Mouse (Mus musculus): ENCODE results near the gene Myo1a. TPM values are rescaled to one million over a fixed set of nuclear protein-coding genes. Genes with fewer than 3 reads are reported as not detected.

Gene Myo1a
- polyA plus RNA-seq, 1 experiment, result 1.4 TPM

DNA sequence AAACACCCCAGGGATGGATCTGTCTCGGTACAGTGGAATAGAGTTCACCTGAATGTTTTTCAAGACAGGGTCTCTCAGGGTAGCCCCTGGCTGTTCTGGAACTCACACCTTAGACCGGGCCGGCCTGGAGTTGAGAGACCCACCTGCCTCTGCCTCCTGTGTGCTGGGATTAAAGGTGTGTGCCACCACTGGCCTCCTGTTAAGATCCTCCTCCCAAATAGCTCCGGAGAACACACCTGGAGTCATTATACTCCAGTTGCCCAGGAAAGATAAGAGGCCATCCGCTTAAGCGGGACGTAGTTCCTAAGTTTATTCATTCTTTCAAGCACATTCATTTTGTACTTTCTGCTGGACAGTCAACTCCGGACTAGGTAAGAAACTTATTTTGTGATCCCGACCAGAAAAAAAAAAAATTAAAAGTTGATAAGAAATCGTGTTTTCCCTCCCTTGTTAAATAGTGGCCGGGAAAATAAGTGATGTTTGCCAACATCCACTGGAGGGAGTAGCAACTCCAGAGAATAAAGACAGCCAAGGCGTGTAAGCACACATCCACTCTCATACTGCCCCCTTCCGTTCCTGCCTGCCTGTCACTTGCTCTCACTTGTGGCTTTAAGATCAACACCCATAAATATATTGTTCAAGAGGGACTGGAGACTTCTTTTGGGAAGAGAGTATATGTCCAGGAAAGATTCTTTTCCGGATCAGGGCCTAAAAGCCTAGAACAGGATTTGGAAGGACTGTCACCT lies 27.2 kb upstream of the Myo1a start:
- TF ChIP-seq CTCF (IDR thresholded peaks at IDR 0.05; ENCODE audit: control insufficient read depth, insufficient read depth, low read length), result peak; percentile 89
- no peak for TF ChIP-seq POLR2A (IDR thresholded peaks at IDR 0.05; ENCODE audit: borderline replicate concordance, control insufficient read depth, low read depth, low read length)
- 6% methylated on average over 14 of the region's 14 CpGs for WGBS
- H3K4me3 ChIP-seq (replicated peaks; ENCODE audit: control insufficient read depth, low read depth, low read length), result peak overlapping the region; percentile 74
- no peaks in the 10 kb centered on the region for H3K4me1 ChIP-seq (ENCODE audit: control insufficient read depth, insufficient read depth, low read length)
- H3K27ac ChIP-seq (ENCODE audit: control insufficient read depth, insufficient read depth, low read depth, low read length, poor library complexity), result peak overlapping the region; percentile 24; the same call in 1 of the 2 replicates

GRCm38 (mm10) chr10:127679208-127679607 lies 25.8 kb upstream of the Myo1a start:
- no peak for TF ChIP-seq CTCF (IDR thresholded peaks at IDR 0.05; ENCODE audit: control insufficient read depth, insufficient read depth, low read length)
- TF ChIP-seq POLR2A (IDR thresholded peaks at IDR 0.05; ENCODE audit: borderline replicate concordance, control insufficient read depth, low read depth, low read length), result no peak
- H3K27ac ChIP-seq (ENCODE audit: control insufficient read depth, insufficient read depth, low read depth, low read length, poor library complexity), result no peak overlapping the region
- WGBS, result 86% methylated on average over 1 of the region's 1 CpGs

DNA sequence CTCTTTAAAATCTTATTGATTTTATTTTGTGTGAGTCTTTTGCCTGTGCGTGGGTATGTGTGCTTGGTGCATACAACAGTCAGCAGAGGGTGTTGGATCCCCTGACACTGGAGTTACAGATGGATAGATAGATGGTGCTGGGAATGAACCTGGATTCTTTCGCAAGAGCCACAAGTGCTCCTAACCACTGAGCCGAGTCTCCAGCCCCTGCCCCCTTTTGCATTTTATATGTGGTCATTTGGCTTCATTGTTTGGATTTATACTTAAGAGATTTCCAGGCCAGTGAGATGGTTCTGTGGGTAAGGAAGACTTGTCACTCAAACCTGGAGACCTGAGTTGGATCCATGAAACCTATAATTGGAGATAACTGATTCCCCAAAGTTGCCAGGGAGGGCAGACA lies 25.1 kb upstream of the Myo1a start:
- WGBS, result 85% methylated on average over 3 of the region's 3 CpGs

More at GRCm38 (mm10) chr10:127679208-127679607, 25.8 kb upstream of the Myo1a start:
- Histone ChIP-seq H3K4me3 (replicated peaks; ENCODE audit: control insufficient read depth, low read depth, low read length) (no peak overlapping the region), H3K4me1 (ENCODE audit: control insufficient read depth, insufficient read depth, low read length) (no peaks in the 10 kb centered on the region)

GRCm38 (mm10) chr10:127682886-127683285 lies 22.1 kb upstream of the Myo1a start:
- no peaks in the 10 kb centered on the region for H3K4me1 ChIP-seq (ENCODE audit: control insufficient read depth, insufficient read depth, low read length)
- WGBS, result 75% methylated on average over 6 of the region's 6 CpGs
- no peak overlapping the region for H3K4me3 ChIP-seq (replicated peaks; ENCODE audit: control insufficient read depth, low read depth, low read length)
- TF ChIP-seq CTCF (IDR thresholded peaks at IDR 0.05; ENCODE audit: control insufficient read depth, insufficient read depth, low read length), result no peak
- TF ChIP-seq POLR2A (IDR thresholded peaks at IDR 0.05; ENCODE audit: borderline replicate concordance, control insufficient read depth, low read depth, low read length), result no peak
- no peak overlapping the region for H3K27ac ChIP-seq (ENCODE audit: control insufficient read depth, insufficient read depth, low read depth, low read length, poor library complexity)

More for the DNA sequence above, 25.1 kb upstream of the Myo1a start:
- Histone ChIP-seq H3K4me1 (ENCODE audit: control insufficient read depth, insufficient read depth, low read length) (no peaks in the 10 kb centered on the region), H3K27ac (ENCODE audit: control insufficient read depth, insufficient read depth, low read depth, low read length, poor library complexity) (no peak overlapping the region), H3K4me3 (replicated peaks; ENCODE audit: control insufficient read depth, low read depth, low read length) (no peak overlapping the region)
- no peak for TF ChIP-seq CTCF (IDR thresholded peaks at IDR 0.05; ENCODE audit: control insufficient read depth, insufficient read depth, low read length)
- no peak for TF ChIP-seq POLR2A (IDR thresholded peaks at IDR 0.05; ENCODE audit: borderline replicate concordance, control insufficient read depth, low read depth, low read length)

DNA sequence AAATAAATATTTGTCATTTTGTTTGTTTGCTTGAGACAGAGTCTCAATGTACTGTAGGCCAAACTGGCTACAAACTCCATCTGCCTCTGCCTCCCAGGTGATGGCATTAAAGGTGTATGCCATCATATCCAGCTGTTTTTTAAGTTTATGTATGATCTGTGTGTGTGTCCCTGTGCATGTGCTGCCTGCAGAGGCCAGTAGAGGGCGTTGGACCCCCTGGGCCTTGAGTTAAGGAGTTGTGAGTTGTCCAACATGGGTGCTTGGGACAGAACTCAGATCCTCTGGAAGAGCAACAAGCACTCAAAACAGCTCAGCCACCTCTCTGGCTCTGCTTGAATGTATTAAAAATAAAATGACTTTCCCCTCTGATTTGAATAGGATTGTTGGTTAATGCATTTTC lies 13.9 kb upstream of the Myo1a start:
- Histone ChIP-seq H3K4me3 (replicated peaks; ENCODE audit: control insufficient read depth, low read depth, low read length) (no peak overlapping the region), H3K4me1 (ENCODE audit: control insufficient read depth, insufficient read depth, low read length) (no peaks in the 10 kb centered on the region), H3K27ac (ENCODE audit: control insufficient read depth, insufficient read depth, low read depth, low read length, poor library complexity) (no peak overlapping the region)
- 25% methylated on average over 1 of the region's 1 CpGs for WGBS
- peak; percentile 12; the same call in 1 of the 2 replicates for TF ChIP-seq CTCF (IDR thresholded peaks at IDR 0.05; ENCODE audit: control insufficient read depth, insufficient read depth, low read length)
- no peak for TF ChIP-seq POLR2A (IDR thresholded peaks at IDR 0.05; ENCODE audit: borderline replicate concordance, control insufficient read depth, low read depth, low read length)

GRCm38 (mm10) chr10:127694636-127695035 lies 10.3 kb upstream of the Myo1a start:
- Histone ChIP-seq H3K4me3 (replicated peaks; ENCODE audit: control insufficient read depth, low read depth, low read length) (no peak overlapping the region), H3K4me1 (ENCODE audit: control insufficient read depth, insufficient read depth, low read length) (no peaks in the 10 kb centered on the region), H3K27ac (ENCODE audit: control insufficient read depth, insufficient read depth, low read depth, low read length, poor library complexity) (no peak overlapping the region)
- TF ChIP-seq POLR2A (IDR thresholded peaks at IDR 0.05; ENCODE audit: borderline replicate concordance, control insufficient read depth, low read depth, low read length) (no peak), CTCF (IDR thresholded peaks at IDR 0.05; ENCODE audit: control insufficient read depth, insufficient read depth, low read length) (peak; percentile 29; the same call in 1 of the 2 replicates)
- WGBS, result 65% methylated on average over 2 of the region's 2 CpGs

DNA sequence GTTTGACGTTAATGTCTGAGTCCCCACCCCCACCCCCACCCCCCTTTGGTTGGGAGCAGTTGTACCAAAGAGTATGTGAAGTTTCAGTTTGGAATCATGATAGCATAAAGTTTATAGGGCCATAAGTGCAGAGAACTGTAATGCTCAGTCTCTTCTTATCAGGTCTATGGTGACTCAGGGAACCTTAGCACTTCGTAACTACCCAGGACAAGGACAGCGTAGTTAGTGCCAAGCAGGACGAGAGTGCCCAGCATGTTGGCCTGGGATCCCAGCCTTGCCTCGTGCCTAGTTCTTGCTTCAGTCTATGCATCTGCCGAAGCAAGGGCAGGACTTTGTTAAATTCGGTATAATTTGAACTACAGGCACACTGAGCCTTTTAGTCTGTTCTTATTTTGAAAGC lies 9.2 kb upstream of the Myo1a start:
- no peak for TF ChIP-seq CTCF (IDR thresholded peaks at IDR 0.05; ENCODE audit: control insufficient read depth, insufficient read depth, low read length)
- no peak for TF ChIP-seq POLR2A (IDR thresholded peaks at IDR 0.05; ENCODE audit: borderline replicate concordance, control insufficient read depth, low read depth, low read length)
- WGBS, result 89% methylated on average over 7 of the region's 7 CpGs
- Histone ChIP-seq H3K4me1 (ENCODE audit: control insufficient read depth, insufficient read depth, low read length) (no peaks in the 10 kb centered on the region), H3K27ac (ENCODE audit: control insufficient read depth, insufficient read depth, low read depth, low read length, poor library complexity) (no peak overlapping the region), H3K4me3 (replicated peaks; ENCODE audit: control insufficient read depth, low read depth, low read length) (no peak overlapping the region)

- 95% methylated on average over 7 of the region's 7 CpGs for WGBS
- Histone ChIP-seq H3K4me3 (replicated peaks; ENCODE audit: control insufficient read depth, low read depth, low read length) (no peak overlapping the region), H3K27ac (ENCODE audit: control insufficient read depth, insufficient read depth, low read depth, low read length, poor library complexity) (no peak overlapping the region), H3K4me1 (ENCODE audit: control insufficient read depth, insufficient read depth, low read length) (no peaks in the 10 kb centered on the region)
- TF ChIP-seq POLR2A (IDR thresholded peaks at IDR 0.05; ENCODE audit: borderline replicate concordance, control insufficient read depth, low read depth, low read length) (no peak), CTCF (IDR thresholded peaks at IDR 0.05; ENCODE audit: control insufficient read depth, insufficient read depth, low read length) (no peak)
Measured at GRCm38 (mm10) chr10:127698966-127699365, 6.0 kb upstream of the Myo1a start.
